Mouse (Mus musculus) kidney, postnatal 0 days (tissue): ENCODE measurements at regions not wholly inside any gene's neighbourhood (a gene's known extent, or its start where the extent isn't known, plus 50 kb on each side); places are given as distances from the start of the nearest gene placed in this dataset.

Source experiments
- ATAC-seq: fragments of 200-750 bp; cut with Nextera tagmentation; replicated peaks from 2 replicates; pipeline ENCODE4 v1.8.0; 2017; ENCODE audit warnings: low read depth, moderate number of reproducible peaks, moderate TSS enrichment, moderate library complexity; ENCODE audit not compliant: low FRiP score
- DNase-seq: peaks from one replicate; pipeline ENCODE4 v3.0.0-alpha.2; 2016; ENCODE audit warnings: low spot score
- H3K27ac ChIP-seq: fragments of 300-500 bp; sonication (generic); 2 replicates; pipeline ENCODE4 v1.5.1; 2014; ENCODE audit warnings: mild to moderate bottlenecking
- H3K27me3 ChIP-seq: fragments of 300-500 bp; sonication (generic); 2 replicates; pipeline ENCODE4 v1.6.1; 2014; ENCODE audit warnings: low read length, mixed read lengths; ENCODE audit not compliant: insufficient read depth
- H3K36me3 ChIP-seq: fragments of 300-500 bp; sonication (generic); 2 replicates; pipeline ENCODE4 v1.6.1; 2014; ENCODE audit warnings: low read length, mixed read lengths; ENCODE audit not compliant: insufficient read depth
- H3K4me1 ChIP-seq: fragments of 300-500 bp; sonication (generic); replicated peaks from 2 replicates; pipeline ENCODE4 v1.6.1; 2014; ENCODE audit warnings: antibody characterized with exemption, low read length, mixed read lengths; ENCODE audit not compliant: insufficient read depth
- H3K4me2 ChIP-seq: fragments of 300-500 bp; sonication (generic); 2 replicates; pipeline ENCODE4 v1.6.1; 2014; ENCODE audit warnings: mild to moderate bottlenecking, low read length, moderate library complexity, mixed read lengths
- H3K4me3 ChIP-seq: fragments of 300-500 bp; sonication (generic); replicated peaks from 2 replicates; pipeline ENCODE4 v1.5.1; 2014; ENCODE audit warnings: low read depth, low read length
- H3K9ac ChIP-seq: fragments of 300-500 bp; sonication (generic); 2 replicates; pipeline ENCODE4 v1.6.1; 2014; ENCODE audit warnings: low read depth, low read length
- H3K9me3 ChIP-seq: fragments of 300-500 bp; sonication (generic); replicated peaks from 2 replicates; pipeline ENCODE4 v1.6.1; 2016; ENCODE audit warnings: low read length, inconsistent platforms, mixed read lengths
- CTCF ChIP-seq: IDR thresholded peaks from 2 replicates; pipeline ENCODE4 v1.5.1; 2016; ENCODE audit warnings: antibody characterized with exemption, low read depth, mild to moderate bottlenecking, moderate library complexity
- WGBS: fragments of 180-500 bp; shearing (Covaris S2); extraction: QIAGEN DNeasy Blood & Tissue Kit; methylation state at CpG from one replicate; pipeline ENCODE4 v1.1.7; 2014; 5-methylcytosine and 5-hydroxymethylcytosine counted together

DNA sequence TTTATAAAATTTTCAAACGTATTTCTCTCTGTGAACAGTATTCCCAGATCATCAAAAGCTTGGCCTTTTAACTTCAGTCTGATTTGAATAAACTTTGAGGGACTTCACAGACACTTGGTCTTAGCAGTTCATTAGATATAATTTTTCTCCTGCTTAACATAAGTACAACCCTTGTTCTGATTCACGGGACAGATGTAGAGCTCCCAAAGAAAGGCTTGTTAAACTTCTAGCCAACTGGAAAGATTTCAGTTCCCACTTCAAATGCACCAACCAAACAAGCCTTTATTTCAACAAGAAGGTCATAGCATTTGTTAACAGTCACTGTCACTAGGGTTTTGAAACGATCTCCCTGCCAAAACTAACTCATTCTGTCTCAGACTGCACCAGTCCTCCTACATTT, 727.1 kb downstream of the Flrt2 start:
- H3K9me3 ChIP-seq: no peaks in the 10 kb centered on the region
- H3K9ac ChIP-seq: no peak overlapping the region
- no peak overlapping the region for H3K4me2 ChIP-seq
- no peaks in the 10 kb centered on the region for H3K4me1 ChIP-seq
- no peak overlapping the region for H3K4me3 ChIP-seq
- 41% methylated on average over 3 of the region's 3 CpGs for WGBS
- TF ChIP-seq CTCF: no peak
- no peaks in the 10 kb centered on the region for H3K36me3 ChIP-seq
- H3K27me3 ChIP-seq: no peaks in the 10 kb centered on the region
- ATAC-seq (no peak), DNase-seq (peak; percentile 22)
- no peak overlapping the region for H3K27ac ChIP-seq

DNA sequence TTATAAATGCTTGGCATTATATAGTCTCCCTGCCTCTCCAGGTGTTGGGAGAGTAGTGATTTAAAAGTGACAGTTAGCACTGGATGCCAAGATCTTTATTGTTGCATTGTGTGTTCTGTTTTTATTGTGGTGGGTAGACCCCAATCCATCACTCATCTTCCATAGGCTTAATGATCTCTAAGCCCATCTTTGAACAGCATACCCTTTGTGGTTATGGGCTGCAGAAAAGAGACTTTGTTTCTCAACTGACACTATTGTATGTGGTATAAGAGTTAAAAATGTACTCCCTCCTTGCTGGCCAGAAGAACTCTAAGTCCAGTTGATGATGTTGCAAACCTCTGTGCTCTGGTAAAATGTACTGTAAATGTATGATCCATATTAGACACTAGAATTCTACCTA, 727.5 kb downstream of the Flrt2 start:
- Histone ChIP-seq H3K27ac (no peak overlapping the region), H3K4me3 (no peak overlapping the region), H3K4me1 (no peaks in the 10 kb centered on the region), H3K36me3 (no peaks in the 10 kb centered on the region), H3K4me2 (no peak overlapping the region), H3K9me3 (no peaks in the 10 kb centered on the region), H3K27me3 (no peaks in the 10 kb centered on the region), H3K9ac (no peak overlapping the region)
- no peak for TF ChIP-seq CTCF
- ATAC-seq (no peak), DNase-seq (no peak)

DNA sequence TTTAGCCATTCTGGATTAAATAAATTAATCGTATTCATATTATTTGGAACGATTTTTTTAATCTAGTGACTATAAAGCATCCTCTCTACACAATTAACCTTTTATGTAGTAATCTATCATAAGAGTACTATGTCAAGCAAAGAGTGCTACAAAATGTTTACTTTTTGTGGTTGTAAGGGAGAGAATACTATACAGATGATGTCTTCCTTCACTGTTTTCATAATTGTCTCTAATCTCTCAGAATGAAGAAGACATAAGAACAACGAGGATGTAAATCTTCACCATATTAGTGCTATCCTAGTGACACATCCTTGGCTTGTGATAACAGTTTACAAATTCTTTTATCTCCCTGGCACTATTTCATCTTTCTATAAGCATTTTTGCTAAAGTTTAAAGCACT, 735.6 kb downstream of the Flrt2 start:
- Histone ChIP-seq H3K36me3 (no peaks in the 10 kb centered on the region), H3K27ac (no peak overlapping the region), H3K4me2 (no peak overlapping the region), H3K9ac (no peak overlapping the region), H3K9me3 (no peaks in the 10 kb centered on the region), H3K27me3 (no peaks in the 10 kb centered on the region), H3K4me3 (no peak overlapping the region), H3K4me1 (no peaks in the 10 kb centered on the region)
- 73% methylated on average over 3 of the region's 3 CpGs for WGBS
- no peak for TF ChIP-seq CTCF
- ATAC-seq (no peak), DNase-seq (peak; percentile 69)

DNA sequence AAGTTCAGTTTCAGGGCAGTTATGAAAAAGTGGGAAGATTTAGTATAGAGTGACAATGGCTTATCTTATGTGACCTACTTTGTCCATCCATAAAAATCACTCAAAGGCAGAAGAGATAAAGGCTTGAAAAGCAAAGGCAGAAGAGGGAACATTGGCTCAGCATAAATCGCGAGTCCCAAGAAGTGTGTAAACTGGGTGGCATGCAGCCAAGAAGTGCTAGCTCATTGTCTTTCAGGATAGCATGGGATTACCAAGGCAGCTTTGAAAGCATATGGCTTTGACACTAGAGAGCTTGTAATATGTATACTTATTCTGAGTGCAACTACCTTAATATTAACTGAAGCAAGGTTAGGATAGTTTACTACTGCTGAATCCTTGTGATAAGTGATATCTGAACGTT, 750.5 kb downstream of the Flrt2 start:
- H3K27ac ChIP-seq: no peak overlapping the region
- no peaks in the 10 kb centered on the region for H3K36me3 ChIP-seq
- H3K27me3 ChIP-seq: no peaks in the 10 kb centered on the region
- H3K9ac ChIP-seq: no peak overlapping the region
- 79% methylated on average over 3 of the region's 3 CpGs for WGBS
- no peaks in the 10 kb centered on the region for H3K4me1 ChIP-seq
- TF ChIP-seq CTCF: no peak
- no peak overlapping the region for H3K4me2 ChIP-seq
- DNase-seq: no peak
- no peak overlapping the region for H3K4me3 ChIP-seq
- no peaks in the 10 kb centered on the region for H3K9me3 ChIP-seq
- ATAC-seq: no peak

DNA sequence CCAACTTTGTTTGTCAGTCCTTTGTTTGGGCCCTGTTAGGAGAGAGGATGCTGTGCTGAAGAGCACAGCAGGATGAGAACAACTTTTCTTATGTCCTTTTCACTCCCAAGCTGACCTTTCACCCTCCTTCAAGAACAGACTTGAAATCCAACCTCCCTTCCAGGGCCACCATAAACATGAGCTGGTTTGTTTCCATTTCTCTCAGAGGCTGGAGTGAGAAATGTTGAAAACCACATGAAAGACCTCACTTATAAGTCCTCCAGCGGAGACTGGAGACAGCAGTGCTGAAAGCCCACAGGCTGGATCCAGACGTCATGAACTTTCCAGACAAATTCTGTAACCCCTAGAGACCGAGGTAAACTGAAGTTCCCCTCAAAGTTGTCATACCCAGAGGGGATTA, 761.3 kb downstream of the Flrt2 start:
- no peaks in the 10 kb centered on the region for H3K36me3 ChIP-seq
- no peaks in the 10 kb centered on the region for H3K9me3 ChIP-seq
- no peak for TF ChIP-seq CTCF
- H3K4me2 ChIP-seq: no peak overlapping the region
- no peak overlapping the region for H3K4me3 ChIP-seq
- H3K4me1 ChIP-seq: no peaks in the 10 kb centered on the region
- H3K27ac ChIP-seq: no peak overlapping the region
- WGBS: 22% methylated on average over 3 of the region's 3 CpGs
- H3K9ac ChIP-seq: no peak overlapping the region
- no peaks in the 10 kb centered on the region for H3K27me3 ChIP-seq
- ATAC-seq (0 out of 2 replicates have a peak, but pooled peaks have one; percentile 43), DNase-seq (peak; percentile 88)

DNA sequence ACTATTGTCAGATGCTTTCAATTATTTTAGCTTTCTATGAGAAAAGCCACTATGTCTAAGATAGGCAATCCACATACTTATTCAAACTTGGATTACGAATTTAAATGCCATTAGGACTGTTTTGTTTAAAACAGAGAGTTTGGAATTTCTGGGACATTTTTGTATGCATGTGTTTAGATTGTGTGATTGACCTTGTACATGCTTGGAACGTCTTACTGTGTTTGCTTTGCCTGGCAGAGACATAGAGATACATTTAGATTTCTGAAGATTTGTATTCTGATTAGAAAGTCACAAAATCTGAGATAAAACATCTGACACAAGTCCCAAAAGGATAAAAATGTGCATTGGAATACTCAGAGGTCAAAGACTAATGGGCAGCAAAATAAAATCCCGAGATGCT, 784.3 kb downstream of the Flrt2 start:
- Histone ChIP-seq H3K4me2 (no peak overlapping the region), H3K27me3 (no peaks in the 10 kb centered on the region), H3K4me3 (no peak overlapping the region), H3K27ac (no peak overlapping the region), H3K9ac (no peak overlapping the region), H3K9me3 (no peaks in the 10 kb centered on the region), H3K4me1 (no peaks in the 10 kb centered on the region), H3K36me3 (no peaks in the 10 kb centered on the region)
- DNase-seq: peak; percentile 31
- WGBS: 40% methylated on average over 3 of the region's 3 CpGs
- TF ChIP-seq CTCF: no peak
- no peak for ATAC-seq

DNA sequence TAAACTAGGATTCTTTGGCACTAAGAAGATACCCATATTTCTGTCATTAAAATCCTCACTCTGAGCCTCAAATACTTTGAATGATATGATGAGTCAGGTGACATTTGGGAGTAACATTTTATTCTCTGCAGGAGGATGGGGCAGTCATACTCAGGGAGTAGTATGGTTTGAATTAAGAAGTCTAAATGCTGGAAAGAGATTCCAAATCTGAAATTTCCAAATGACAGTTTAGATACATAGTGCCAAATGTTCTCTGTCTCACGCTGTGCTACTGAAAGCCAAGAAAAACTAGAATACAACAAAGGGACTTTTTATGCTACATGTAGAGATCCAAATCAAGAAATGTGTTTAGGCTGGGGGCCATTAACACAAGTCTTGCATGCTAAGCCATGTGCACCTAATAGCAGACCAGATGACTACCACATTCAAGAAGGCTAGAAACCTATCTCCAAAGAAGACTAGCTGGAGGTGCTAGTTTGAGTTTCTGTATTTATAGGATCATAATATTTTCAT, 796.5 kb downstream of the Flrt2 start:
- ATAC-seq (no peak), DNase-seq (no peak)
- Histone ChIP-seq H3K27me3 (no peaks in the 10 kb centered on the region), H3K36me3 (no peaks in the 10 kb centered on the region), H3K4me3 (no peak overlapping the region), H3K4me2 (no peak overlapping the region), H3K4me1 (no peaks in the 10 kb centered on the region), H3K9me3 (no peaks in the 10 kb centered on the region), H3K9ac (no peak overlapping the region), H3K27ac (no peak overlapping the region)
- TF ChIP-seq CTCF: no peak
- 86% methylated on average over 1 of the region's 1 CpGs for WGBS
